Mouse (Mus musculus) cerebellum, adult 9-11 months (tissue): Measurements from ENCODE around the gene Arnt2.

Source experiments
- DNase-seq: peaks from one replicate; pipeline ENCODE4 v3.0.0; 2022

Gene Arnt2

GRCm38 (mm10) chr7:84396581-84396980 lies 13.4 kb downstream of the Arnt2 start:
- no peak for DNase-seq

DNA sequence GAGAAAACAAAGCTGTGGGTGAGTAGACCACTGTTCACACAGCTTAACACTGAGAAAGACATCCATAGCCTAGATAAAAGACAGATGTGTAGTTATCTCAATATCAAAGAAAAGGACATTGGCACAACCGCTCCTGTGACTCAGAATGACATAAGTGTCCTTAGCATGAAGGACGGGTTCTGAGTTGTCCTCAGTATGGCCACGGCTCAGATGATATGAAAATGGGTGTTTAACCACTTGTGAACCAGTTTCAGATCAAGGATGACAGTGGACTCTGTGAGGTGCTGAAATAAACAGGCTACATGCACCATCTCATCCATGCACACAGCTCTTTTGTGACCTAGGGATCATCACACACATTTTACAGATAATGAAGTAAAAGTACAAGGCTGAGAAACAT lies 22.1 kb downstream of the Arnt2 start:
- DNase-seq, result no peak

DNA sequence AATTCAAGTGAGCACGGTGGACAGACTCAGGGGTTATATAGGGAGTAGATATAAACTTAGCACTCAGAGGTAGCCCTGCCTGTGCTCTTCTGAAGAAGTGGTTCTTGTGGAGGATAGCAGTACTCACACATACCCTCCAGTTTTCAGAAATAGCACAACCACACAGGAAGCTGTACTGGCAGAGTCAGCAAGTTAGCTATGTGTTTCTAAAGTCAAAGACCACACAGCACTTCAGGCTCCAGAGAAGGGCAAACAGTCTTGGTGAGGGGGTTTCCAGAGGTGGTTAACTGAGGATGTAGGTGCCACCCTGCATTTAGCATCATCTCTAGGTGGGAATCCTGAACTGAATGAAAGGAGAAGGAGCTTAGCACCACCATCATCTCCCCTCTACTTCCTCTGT lies 23.5 kb downstream of the Arnt2 start:
- no peak for DNase-seq

- DNase-seq, result no peak
These were observed 25.2 kb downstream of the Arnt2 start for GRCm38 (mm10) chr7:84384778-84385177.

GRCm38 (mm10) chr7:84384086-84384485 lies 25.9 kb downstream of the Arnt2 start:
- DNase-seq, result no peak

GRCm38 (mm10) chr7:84382346-84382745 lies 27.6 kb downstream of the Arnt2 start:
- DNase-seq, result no peak

DNA sequence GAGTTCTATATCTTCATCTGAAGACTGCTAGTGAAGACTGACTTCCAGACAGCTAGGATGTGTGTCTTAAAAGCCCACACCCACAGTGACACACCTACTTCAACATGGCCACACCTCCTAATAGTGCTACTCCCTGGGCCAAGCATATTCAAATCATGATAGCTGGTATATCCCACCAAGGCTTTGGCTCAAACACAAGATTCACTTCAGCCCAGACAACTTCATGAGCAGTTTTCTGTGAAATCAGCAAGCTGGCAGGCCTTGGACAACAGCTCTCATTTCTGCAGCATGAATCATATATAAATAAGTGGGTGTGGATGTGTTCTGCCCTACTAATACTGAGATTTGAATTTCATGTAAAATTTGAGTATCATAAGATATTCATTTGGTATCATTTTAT lies 29.2 kb downstream of the Arnt2 start:
- DNase-seq, result no peak

DNA sequence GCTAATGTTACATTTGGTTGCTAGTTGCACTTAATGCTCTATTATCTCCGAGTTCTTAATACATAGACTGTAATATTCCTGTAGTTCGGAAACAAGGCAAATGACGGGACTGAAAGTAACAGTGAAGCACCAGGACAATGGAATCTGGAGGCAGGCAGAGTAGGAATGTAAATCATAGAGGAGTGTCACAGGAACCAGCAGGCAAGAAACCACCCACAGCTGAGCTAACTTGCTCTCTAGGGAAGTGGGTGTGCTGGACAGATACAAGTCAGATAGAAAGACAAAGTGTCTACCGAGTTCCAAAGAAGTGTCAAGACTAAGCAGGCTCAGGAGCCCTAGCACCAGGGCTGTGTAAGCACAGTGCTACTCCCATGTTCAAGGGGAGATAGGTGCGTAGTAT lies 32.6 kb downstream of the Arnt2 start:
- DNase-seq, result no peak

DNA sequence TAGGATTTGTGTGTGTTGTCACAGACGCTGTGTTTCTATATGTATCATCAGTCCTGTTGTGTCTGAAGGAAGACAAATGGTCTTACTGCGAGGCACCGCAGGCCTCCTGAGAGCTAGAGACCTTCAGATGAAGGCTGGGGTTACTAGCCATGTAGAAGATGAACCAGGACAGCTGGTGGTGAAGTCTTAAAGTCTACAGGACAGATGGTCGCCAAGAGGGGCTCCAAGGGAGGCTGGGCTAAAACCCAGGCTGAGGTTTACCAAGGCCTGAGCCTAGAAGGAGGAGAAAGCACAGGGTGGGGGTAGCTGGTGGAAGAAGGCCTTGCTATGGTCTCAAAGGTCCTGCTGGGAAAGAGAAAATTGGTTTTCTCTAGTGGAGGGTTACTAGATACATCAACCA lies 36.3 kb downstream of the Arnt2 start:
- DNase-seq, result no peak

GRCm38 (mm10) chr7:84372871-84373270 lies 37.1 kb downstream of the Arnt2 start:
- DNase-seq, result no peak

DNA sequence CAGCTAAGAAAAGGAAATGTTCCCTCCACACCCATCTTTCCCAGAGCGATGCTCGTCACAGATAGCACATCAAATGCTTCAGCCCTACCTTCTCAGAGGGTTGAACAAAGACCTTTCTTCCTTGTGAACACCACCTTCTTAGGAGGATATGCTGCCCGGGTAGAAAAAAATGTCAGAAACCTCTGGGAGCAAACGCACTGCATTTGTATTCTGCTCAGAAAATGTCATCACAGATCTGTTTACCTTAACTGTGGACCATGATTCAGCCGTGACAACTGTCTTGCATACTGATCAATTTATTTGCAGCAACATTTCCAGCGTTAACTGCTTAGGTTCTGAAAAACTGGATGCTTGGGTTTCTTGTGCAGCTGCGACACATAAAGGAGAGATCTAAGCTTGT lies 37.7 kb downstream of the Arnt2 start:
- DNase-seq, result no peak

DNA sequence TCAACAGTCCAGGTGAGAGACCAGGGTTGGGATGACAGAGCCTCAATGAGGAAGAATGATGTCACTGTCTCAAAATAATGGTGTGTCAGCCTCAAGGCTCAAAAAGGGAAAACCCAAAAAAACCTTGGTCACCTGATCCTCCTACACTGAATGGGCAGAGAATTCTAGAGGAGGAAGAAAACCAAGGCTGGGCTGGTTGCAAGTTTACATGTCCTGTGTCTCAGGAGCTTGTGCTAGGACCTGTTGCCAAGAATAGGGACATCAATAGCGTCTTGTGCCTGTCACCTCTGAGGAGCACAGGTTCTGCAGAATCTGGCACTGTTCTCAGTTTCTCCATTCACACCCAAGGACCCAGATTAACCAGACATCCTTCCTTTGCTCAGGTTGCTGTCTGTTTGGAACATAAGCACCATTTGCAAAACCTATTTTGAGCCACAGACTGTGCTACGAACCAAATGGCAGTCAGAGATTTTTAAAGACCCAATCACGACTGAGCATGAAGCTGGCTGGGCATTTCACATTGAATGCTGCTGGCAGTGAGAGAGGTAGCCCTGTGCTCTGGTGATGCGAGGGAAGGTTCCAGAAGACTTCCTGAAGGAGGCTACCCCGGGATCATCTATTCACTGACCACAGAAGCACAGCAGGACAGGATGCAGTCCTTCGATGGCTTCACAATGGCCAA lies 38.9 kb downstream of the Arnt2 start:
- no peak for DNase-seq

DNA sequence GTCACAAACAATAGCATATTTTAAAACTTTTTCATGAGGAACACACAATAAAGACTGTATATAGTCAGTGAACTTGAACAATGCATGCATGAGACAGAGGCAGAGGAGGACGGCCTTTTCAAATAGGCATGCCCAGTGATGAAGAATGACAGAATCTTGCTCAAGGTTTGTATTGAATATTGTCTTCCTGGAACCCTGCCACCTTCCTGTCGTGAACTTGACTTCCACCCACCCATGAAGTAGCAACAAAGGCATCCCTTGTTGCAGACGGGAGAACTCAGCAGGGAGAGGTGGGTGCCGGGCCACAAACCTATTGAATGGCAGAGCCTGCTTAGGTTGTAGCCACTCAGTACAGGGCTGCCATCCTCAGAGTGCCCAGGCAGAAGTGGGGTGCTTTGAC lies 43.7 kb downstream of the Arnt2 start:
- DNase-seq, result no peak

DNA sequence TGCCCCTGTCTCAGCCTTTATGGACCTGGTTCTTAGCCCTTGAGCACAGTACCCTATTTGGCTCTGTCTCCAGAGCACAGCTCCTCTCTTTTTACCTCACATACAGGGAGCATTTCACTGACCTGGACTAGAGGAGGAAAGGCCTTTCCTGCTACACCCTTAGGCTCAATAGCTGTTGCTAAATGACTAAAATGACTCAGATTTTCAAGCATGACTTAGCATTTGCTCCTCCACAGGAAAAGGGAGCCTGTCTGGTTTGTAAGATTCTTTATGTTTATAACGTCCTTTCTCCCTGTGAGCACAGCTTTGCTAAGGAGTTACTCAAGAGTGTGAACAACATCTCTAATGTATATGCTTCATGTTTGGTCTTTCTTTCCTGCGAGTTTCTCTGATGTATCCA lies 47.3 kb downstream of the Arnt2 start:
- DNase-seq, result no peak

DNA sequence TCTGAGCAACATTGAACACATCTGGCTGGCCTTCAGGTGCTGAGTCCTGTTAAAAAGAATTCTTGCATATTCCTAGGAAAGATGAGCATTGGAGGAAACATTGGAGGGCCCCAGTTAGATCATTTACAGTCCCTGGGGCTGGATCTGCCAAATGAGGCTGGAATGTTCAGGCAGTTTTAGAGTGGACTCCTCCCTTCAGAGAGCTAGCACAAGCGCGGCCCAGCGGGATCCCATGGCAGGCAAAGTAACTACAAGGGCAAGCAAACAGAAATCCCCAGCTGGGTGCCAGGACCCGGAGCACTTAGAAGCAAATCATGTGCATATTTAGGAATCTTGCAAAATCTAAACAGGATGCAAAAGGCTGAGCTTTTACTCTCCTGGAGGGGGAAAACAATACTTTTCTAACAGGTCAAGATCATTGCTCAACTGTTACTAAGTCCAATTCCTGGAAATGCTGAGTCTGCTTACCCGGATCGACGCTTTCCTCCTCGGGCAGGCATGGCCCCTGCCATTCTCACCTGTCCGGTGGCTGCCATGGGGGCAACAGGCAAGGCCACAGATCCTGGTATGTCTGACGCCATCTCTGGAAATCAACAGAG lies 48.8 kb downstream of the Arnt2 start:
- DNase-seq, result no peak

DNA sequence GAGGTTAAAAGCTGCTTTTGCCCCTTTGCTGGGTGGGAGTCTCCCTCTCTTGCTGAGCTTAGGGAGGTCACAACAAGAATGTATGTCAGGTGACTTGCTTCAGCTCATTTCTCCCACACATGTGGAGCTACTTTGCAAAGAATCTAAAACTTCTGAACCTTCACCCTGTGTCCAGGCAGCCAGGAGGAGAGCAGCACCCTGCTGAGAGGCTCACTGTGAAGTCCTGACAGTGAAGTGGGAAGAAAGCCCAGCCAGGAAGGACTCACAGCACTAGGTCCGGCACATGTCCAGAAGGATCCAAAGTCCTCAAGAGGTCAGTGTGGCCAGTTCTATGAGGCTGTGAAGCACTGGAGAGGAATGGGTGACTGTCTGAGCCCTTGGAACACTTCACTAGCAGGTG lies 51.5 kb downstream of the Arnt2 start:
- DNase-seq, result no peak

- DNase-seq, result peak; percentile 45
These were observed 54.1 kb downstream of the Arnt2 start for GRCm38 (mm10) chr7:84355619-84356570.

GRCm38 (mm10) chr7:84354890-84355289 lies 55.1 kb downstream of the Arnt2 start:
- DNase-seq, result no peak

GRCm38 (mm10) chr7:84350529-84350928 lies 59.4 kb downstream of the Arnt2 start:
- DNase-seq, result no peak

- no peak for DNase-seq
These were observed 60.0 kb downstream of the Arnt2 start for GRCm38 (mm10) chr7:84349976-84350375.

GRCm38 (mm10) chr7:84348145-84348911 lies 61.6 kb downstream of the Arnt2 start:
- DNase-seq, result no peak

DNA sequence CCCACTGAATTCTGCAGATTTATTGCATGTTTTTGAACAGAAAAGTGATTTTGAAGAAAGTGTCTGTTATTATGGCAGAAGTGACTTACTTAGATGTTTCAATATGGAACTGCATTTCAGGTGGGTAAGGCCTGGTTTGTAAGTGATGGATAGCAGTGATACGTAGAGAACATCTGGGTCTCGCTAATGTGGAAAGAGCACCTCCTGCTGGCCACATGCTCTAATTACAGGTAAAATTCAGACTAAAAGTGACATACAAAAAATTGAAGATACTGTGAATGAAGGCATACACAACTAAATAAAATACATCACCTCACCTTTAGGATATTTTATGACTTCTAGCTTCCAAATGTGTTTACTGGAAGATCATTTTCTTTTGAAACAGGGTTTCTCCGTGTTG lies 66.8 kb downstream of the Arnt2 start:
- no peak for DNase-seq

- peak; percentile 50 for DNase-seq
These were observed 69.0 kb downstream of the Arnt2 start for GRCm38 (mm10) chr7:84341001-84341400.
